Mouse (Mus musculus): ENCODE data around the gene En1. TPM values are rescaled to one million over a fixed set of nuclear protein-coding genes. Genes with fewer than 3 reads are reported as not detected.
A peak's percentile ranks its signal among the peaks of the same experiment; 100 is the strongest.

The En1 gene
- total and polyA plus RNA-seq, 3 experiments: not detected

GRCm38 (mm10) chr1:120586500-120587110 is 15.6 kb upstream of the En1 start (continued):
- no peak for TF ChIP-seq HCFC1 (IDR thresholded peaks at IDR 0.05; ENCODE audit: low read depth, low read length)
- TF ChIP-seq ZNF384 (IDR thresholded peaks at IDR 0.05; ENCODE audit: low read depth, low read length): no peak
- peak; percentile 29; the same call in 1 of the 2 replicates for TF ChIP-seq ZC3H11A (IDR thresholded peaks at IDR 0.05; ENCODE audit: low read depth, low read length)
- TF ChIP-seq RCOR1 (IDR thresholded peaks at IDR 0.05; ENCODE audit: low read depth, low read length): no peak
- TF ChIP-seq MYB (IDR thresholded peaks at IDR 0.05; ENCODE audit: low read depth, low read length): no peak
- TF ChIP-seq RAD21 (IDR thresholded peaks at IDR 0.05; ENCODE audit: low read depth, low read length): peak; percentile 68
- no peak for TF ChIP-seq KAT2A (conservative IDR thresholded peaks at IDR 0.05; ENCODE audit: low read depth, low read length)
- no peak for TF ChIP-seq EP300 (IDR thresholded peaks at IDR 0.05; ENCODE audit: low read depth in 1 of 2, low read length in 2 of 2)
- TF ChIP-seq TCF12 (IDR thresholded peaks at IDR 0.05; ENCODE audit: low read depth, low read length): no peak

- no peaks in the 10 kb centered on the region for H3K36me3 ChIP-seq (ENCODE audit: control insufficient read depth in 1 of 2, insufficient read depth in 2 of 2, low read length in 2 of 2)
- H3K27ac ChIP-seq (ENCODE audit: control insufficient read depth, low read depth, low read length): no peak overlapping the region
- H3K4me3 ChIP-seq (ENCODE audit: control insufficient read depth in 1 of 2, insufficient read depth in 1 of 2, low read depth in 2 of 2, low read length in 2 of 2): no peak overlapping the region
- H3K27me3 ChIP-seq (ENCODE audit: control insufficient read depth in 1 of 2, insufficient read depth in 2 of 2, low read length in 2 of 2): no peaks in the 10 kb centered on the region
- no peaks in the 10 kb centered on the region for H3K9me3 ChIP-seq (replicated peaks; ENCODE audit: insufficient read depth, low read length)
- H3K4me1 ChIP-seq (ENCODE audit: control insufficient read depth in 1 of 2, insufficient read depth in 2 of 2, low read length in 2 of 2): no peaks in the 10 kb centered on the region
- no peak for DNase-seq (ENCODE audit: low read depth, low spot score)
- no peaks in the 10 kb centered on the region for H3K79me2 ChIP-seq (ENCODE audit: control insufficient read depth, insufficient read depth, low read length, poor library complexity)
- no peak overlapping the region for H3K9ac ChIP-seq (ENCODE audit: control insufficient read depth, low read depth, low read length, poor library complexity, severe bottlenecking)
- TF ChIP-seq ZNF384 (IDR thresholded peaks at IDR 0.05; ENCODE audit: low read depth, low read length) (no peak), E2F4 (IDR thresholded peaks at IDR 0.05; ENCODE audit: borderline replicate concordance, low read depth, low read length) (no peak), GABPA (IDR thresholded peaks at IDR 0.05; ENCODE audit: low read depth, low read length) (no peak), CTCF (IDR thresholded peaks at IDR 0.05 in 2 of 3, conservative IDR thresholded peaks at IDR 0.05 in 1 of 3; ENCODE audit: control insufficient read depth in 1 of 3, insufficient read depth in 1 of 3, low read depth in 2 of 3, low read length in 3 of 3, poor library complexity in 1 of 3, severe bottlenecking in 1 of 3) (no peak), SIN3A (IDR thresholded peaks at IDR 0.05; ENCODE audit: low read length) (no peak), ZKSCAN1 (IDR thresholded peaks at IDR 0.05; ENCODE audit: low read depth, low read length) (no peak), KAT2A (conservative IDR thresholded peaks at IDR 0.05; ENCODE audit: low read depth, low read length) (no peak), JUND (IDR thresholded peaks at IDR 0.05; ENCODE audit: low read depth, low read length) (no peak), TAL1 (IDR thresholded peaks at IDR 0.05; ENCODE audit: low read length) (no peak), UBTF (IDR thresholded peaks at IDR 0.05; ENCODE audit: borderline replicate concordance, insufficient read depth, low read depth, low read length) (no peak), POLR2AphosphoS5 (IDR thresholded peaks at IDR 0.05; ENCODE audit: borderline replicate concordance, low read depth, low read length) (no peak)
These were observed 14.8 kb upstream of the En1 start for GRCm38 (mm10) chr1:120587431-120587830.

- no peaks in the 10 kb centered on the region for H3K27me3 ChIP-seq (ENCODE audit: control insufficient read depth in 1 of 2, insufficient read depth in 2 of 2, low read length in 2 of 2)
- no peak overlapping the region for H3K4me3 ChIP-seq (ENCODE audit: control insufficient read depth in 1 of 2, insufficient read depth in 1 of 2, low read depth in 2 of 2, low read length in 2 of 2)
- H3K79me2 ChIP-seq (ENCODE audit: control insufficient read depth, insufficient read depth, low read length, poor library complexity): no peaks in the 10 kb centered on the region
- no peak overlapping the region for H3K9ac ChIP-seq (ENCODE audit: control insufficient read depth, low read depth, low read length, poor library complexity, severe bottlenecking)
- H3K4me1 ChIP-seq (ENCODE audit: control insufficient read depth in 1 of 2, insufficient read depth in 2 of 2, low read length in 2 of 2): no peaks in the 10 kb centered on the region
- no peak for TF ChIP-seq RCOR1 (IDR thresholded peaks at IDR 0.05; ENCODE audit: low read depth, low read length)
- no peak for TF ChIP-seq POLR2AphosphoS2 (IDR thresholded peaks at IDR 0.05; ENCODE audit: low read length)
- no peak for TF ChIP-seq EP300 (IDR thresholded peaks at IDR 0.05; ENCODE audit: low read depth in 1 of 2, low read length in 2 of 2)
- no peak for DNase-seq (ENCODE audit: low read depth, low spot score)
- no peak overlapping the region for H3K27ac ChIP-seq (ENCODE audit: control insufficient read depth, low read depth, low read length)
- H3K36me3 ChIP-seq (ENCODE audit: control insufficient read depth in 1 of 2, insufficient read depth in 2 of 2, low read length in 2 of 2): no peaks in the 10 kb centered on the region
- H3K9me3 ChIP-seq (replicated peaks; ENCODE audit: insufficient read depth, low read length): no peaks in the 10 kb centered on the region
These were observed 14.3 kb upstream of the En1 start for GRCm38 (mm10) chr1:120587960-120588359.
